Mouse (Mus musculus): ENCODE results near the gene Rnf144a.

GRCm38 (mm10) chr12:26344408-26344807, 70.6 kb downstream of the Rnf144a start:
- TF ChIP-seq CTCF (IDR thresholded peaks at IDR 0.05; ENCODE audit: extremely low read depth, insufficient read length, insufficient replicate concordance, low read depth, low read length) (no peak), POLR2A (IDR thresholded peaks at IDR 0.05; ENCODE audit: low read depth, low read length) (no peak)

Data from small intestine, adult 2 months (tissue).